Mouse (Mus musculus) cerebellum, postnatal 25 days (tissue): ENCODE data around the gene Mcf2.

Source experiments
- DNase-seq, 2 experiments: peaks; one replicate each; pipeline ENCODE4 v3.0.0; 2021; ENCODE audit warnings: mixed read lengths in 2 of 2

The Mcf2 gene

GRCm38 (mm10) chrX:60178744-60179458, at the start of gene Mcf2:
Mcf2 (minus strand) TSS chrX:60179089.
- DNase-seq, result peak in 1 of 2 experiments; percentile 1

GRCm38 (mm10) chrX:60187726-60188125, 8.8 kb upstream of the Mcf2 start:
- DNase-seq, result no peak

- DNase-seq, result no peak
These were observed 3.7 kb upstream of the Mcf2 start for GRCm38 (mm10) chrX:60182611-60183010.

DNA sequence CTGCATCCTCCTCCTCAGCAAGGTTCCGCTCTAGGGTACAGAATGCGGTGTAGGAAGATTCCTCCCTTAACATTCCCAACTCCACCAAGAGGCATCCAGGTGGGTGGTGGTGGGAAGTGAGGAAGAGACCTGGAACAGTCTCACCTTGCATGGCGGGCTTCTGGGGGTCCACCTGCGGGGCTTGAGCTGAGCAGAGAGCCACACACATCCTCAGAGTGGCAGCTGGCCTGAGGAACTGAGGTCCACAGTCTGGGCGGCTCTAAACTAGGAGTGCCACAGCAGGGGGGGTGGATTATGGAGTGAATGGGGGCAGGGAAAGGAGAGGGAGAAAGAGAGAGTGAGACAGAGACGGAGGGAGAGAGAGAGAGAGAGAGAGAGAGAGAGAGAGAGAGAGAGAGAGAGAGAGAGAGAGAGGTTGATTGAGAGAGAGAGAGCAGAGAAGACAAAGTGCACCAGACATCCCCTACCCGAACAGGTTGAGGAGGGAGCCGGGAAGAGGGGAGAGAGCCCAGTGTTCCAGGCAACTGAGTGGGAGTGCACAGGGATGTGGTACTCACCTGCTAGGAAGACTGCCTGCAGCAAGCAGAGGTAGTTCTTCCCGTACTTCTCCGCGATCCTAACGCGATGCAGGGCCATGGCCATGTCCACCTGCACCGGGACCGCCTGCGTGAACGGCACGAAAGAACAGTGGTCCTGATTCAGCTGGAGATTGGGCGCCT, 705 bp downstream of the Mcf2 start:
- peak; percentile 13 to 17 for DNase-seq

GRCm38 (mm10) chrX:60170106-60170505, 8.8 kb downstream of the Mcf2 start:
- no peak for DNase-seq

DNA sequence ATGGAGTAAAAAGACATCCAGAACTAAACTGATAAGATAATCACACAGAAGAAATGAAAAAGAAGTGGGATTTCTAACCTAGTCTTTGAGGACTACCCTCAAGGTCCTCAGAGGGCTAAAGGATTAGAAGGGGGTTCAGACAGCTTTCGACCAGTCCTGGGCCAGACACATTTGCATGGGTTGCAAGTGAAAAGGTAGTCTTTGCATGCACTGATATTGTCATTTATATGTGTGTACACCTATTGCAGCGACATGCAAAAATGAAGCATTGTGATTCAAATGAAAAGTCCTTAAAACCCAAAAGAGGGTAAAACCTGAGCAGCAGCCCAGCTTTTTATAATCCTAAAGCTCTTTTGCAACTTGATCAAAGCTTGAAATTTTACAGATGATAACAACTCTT, 9.4 kb downstream of the Mcf2 start:
- no peak for DNase-seq

GRCm38 (mm10) chrX:60168796-60169195, 10.1 kb downstream of the Mcf2 start:
- DNase-seq, result no peak

DNA sequence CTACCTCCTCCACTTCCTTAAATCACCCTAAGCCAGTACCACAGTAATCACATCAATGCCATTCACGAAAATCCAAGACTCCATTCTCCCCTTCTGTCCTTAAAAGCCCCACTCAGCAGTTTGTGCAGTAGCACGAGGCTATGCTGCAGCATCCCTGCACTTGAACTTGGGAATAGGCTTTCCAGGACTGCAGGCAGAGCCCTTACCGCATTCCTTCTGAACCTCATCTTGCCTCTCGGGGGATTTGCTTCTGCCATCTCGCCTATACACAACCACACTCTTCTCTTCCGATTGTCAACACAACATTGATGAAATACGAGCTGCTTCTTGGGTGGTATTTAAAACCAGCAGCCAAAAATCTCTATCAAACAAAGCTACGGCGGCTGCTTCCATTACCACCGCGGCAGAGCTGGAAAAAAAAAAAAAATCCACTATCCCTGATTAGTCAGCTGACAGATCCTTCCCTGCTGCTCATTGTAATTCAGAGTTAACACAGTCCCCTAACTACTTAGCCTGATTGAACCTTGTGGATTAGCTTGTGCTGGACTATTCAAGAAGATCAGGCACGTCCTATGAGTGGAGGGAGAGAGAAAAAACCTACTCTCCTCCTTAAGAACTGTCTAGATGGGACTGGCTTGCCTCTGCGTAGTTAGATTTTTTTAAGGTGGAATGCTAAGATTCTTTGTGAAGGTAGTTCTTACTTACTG, 31.5 kb downstream of the Mcf2 start:
- DNase-seq, result peak; percentile 8 to 9

DNA sequence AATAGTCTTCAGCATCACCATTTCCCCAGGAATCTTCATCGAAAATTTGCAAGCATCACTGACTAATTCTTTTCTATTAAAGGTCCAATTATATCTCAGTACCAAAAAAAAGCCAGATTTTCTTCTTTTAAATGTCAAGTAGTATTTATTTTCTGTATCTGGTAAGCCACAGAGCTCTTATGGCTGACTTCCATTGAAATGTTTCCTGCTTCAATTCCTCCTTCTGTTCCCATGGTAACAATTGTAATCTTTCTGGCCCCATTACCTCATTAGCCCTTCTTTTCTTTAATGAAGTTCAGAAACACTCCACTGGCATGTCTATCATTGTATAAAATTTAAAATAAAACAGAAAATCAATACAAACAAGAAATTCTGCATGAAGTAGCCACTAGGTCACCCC, 103.5 kb downstream of the Mcf2 start:
- no peak for DNase-seq

DNA sequence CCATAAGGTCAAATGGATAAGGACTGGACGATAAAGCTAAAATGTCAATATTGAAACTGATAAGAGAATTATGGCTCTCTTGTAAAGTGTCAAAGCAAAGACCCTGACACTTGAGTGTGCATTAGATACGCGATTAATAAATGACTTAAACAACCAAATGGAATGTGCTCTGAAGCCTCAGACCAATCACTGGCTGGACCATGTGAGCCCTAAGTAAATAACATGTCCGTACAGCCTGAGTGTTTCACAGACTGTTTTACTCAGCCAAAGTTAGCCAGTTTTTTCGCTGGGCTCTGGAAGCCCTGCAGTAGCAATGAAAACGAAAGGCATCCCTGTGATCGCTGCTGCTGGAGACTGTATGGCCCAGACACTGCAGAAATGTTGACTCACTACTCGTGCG, 123.7 kb downstream of the Mcf2 start:
- DNase-seq, result no peak

GRCm38 (mm10) chrX:60054745-60055144, 124.1 kb downstream of the Mcf2 start:
- DNase-seq, result no peak

GRCm38 (mm10) chrX:60026654-60027053, 152.2 kb downstream of the Mcf2 start:
- DNase-seq, result peak; percentile 41 to 55

DNA sequence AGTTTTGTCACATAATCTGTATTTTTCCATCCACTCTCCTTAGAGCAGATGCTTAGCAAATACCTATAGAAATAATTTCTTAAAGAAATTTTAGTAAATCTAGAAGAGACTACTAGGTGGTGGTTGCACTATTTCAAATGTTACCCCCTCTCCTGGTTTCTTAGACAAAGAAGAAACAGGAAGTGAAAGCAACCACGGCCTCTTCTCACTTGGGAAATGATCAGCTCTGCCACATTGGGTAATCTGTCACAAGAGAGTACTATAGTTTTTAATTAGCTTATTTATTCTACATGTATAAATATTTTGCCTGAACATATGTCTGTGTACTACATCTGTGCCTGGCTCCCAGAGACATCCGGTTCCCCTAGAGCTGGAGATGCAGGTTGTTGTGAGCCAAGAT, 157.3 kb downstream of the Mcf2 start:
- DNase-seq, result no peak

- DNase-seq, result no peak
These were observed 157.9 kb downstream of the Mcf2 start for GRCm38 (mm10) chrX:60021007-60021406.

- DNase-seq, result no peak
These were observed 164.3 kb downstream of the Mcf2 start for GRCm38 (mm10) chrX:60014588-60014987.

DNA sequence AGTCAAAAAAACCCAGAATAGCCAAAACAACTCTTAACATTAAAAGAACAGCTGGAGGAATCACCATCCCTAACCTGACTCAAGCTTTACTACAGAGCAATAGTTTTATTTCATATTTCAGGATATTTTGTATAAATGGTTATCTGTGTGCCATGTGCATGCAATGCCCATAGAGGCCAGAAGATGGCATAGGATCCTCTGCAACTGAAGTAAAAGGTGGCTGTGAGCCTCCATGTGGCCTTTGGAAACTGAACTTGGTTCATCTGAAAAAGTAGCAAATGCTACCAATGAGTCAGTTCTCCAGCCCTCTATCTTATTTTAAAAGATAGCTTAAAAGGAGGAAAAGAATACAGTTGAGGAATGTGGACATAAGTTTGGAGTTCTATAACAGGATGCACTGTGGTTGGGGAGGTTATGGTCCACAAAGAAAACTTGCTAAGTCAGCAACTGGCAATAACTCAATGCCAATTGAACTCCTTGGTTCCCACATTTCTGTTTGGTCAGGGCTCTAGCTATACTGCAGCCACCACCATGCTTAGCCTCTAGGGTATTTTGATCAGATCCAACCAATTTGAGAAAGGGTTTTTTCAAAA, 165.7 kb downstream of the Mcf2 start:
- peak; percentile 22 to 62 for DNase-seq
